Mouse (Mus musculus) embryonic facial prominence, embryonic 11.5 days (tissue): ENCODE data around the gene Pla2g4b. TPM values are rescaled to one million over a fixed set of nuclear protein-coding genes. Genes with fewer than 3 reads are reported as not detected.
A peak's percentile ranks its signal among the peaks of the same experiment; 100 is the strongest.

Source experiments
- ATAC-seq: fragments of 200-750 bp; cut with Nextera tagmentation; replicated peaks from 2 replicates; pipeline ENCODE4 v1.8.0; 2017; ENCODE audit warnings: low read depth; ENCODE audit not compliant: insufficient number of reproducible peaks, low FRiP score, low TSS enrichment
- DNase-seq: peaks from one replicate; pipeline ENCODE4 v3.0.0-alpha.2; 2015; ENCODE audit warnings: low spot score
- H3K27ac ChIP-seq: fragments of 300-500 bp; sonication (generic); replicated peaks from 2 replicates; pipeline ENCODE4 v1.5.1; 2014; ENCODE audit warnings: mild to moderate bottlenecking, low read depth, low read length, control low read depth
- H3K27me3 ChIP-seq: fragments of 300-500 bp; sonication (generic); 2 replicates; pipeline ENCODE4 v1.6.1; 2014; ENCODE audit warnings: mild to moderate bottlenecking, low read length, moderate library complexity, mixed read lengths; ENCODE audit not compliant: control insufficient read depth, insufficient read depth
- H3K36me3 ChIP-seq: fragments of 300-500 bp; sonication (generic); replicated peaks from 2 replicates; pipeline ENCODE4 v1.6.1; 2014; ENCODE audit warnings: low read depth, mild to moderate bottlenecking, low read length, moderate library complexity, mixed read lengths; ENCODE audit not compliant: control insufficient read depth, insufficient read depth
- H3K4me1 ChIP-seq: fragments of 300-500 bp; sonication (generic); 2 replicates; pipeline ENCODE4 v1.6.1; 2014; ENCODE audit warnings: low read length, mixed read lengths; ENCODE audit not compliant: control insufficient read depth, insufficient read depth
- H3K4me2 ChIP-seq: fragments of 300-500 bp; sonication (generic); 2 replicates; pipeline ENCODE4 v1.6.1; 2014; ENCODE audit warnings: low read depth, mild to moderate bottlenecking, control low read depth, low read length, moderate library complexity
- H3K4me3 ChIP-seq: fragments of 300-500 bp; sonication (generic); 2 replicates; pipeline ENCODE4 v1.5.1; 2014; ENCODE audit warnings: low read depth, low read length, control low read depth
- H3K9ac ChIP-seq: fragments of 300-500 bp; sonication (generic); replicated peaks from 2 replicates; pipeline ENCODE4 v1.6.1; 2014; ENCODE audit warnings: mild to moderate bottlenecking, control low read depth, low read length
- H3K9me3 ChIP-seq: fragments of 300-500 bp; sonication (generic); replicated peaks from 2 replicates; pipeline ENCODE4 v1.6.1; 2016; ENCODE audit warnings: mild to moderate bottlenecking, low read length, inconsistent platforms, mixed read lengths; ENCODE audit not compliant: control insufficient read depth
- WGBS: fragments of 180-500 bp; shearing (Covaris S2); extraction: QIAGEN DNeasy Blood & Tissue Kit; methylation state at CpG from one replicate; pipeline ENCODE4 v1.1.7; 2014; 5-methylcytosine and 5-hydroxymethylcytosine counted together
- polyA plus RNA-seq: library from polyadenylated mRNA; unstranded; fragments of >200 nt; fragmentation: Nextera tagmentation; extraction: Ambion mirVana; gene quantifications from 2 replicates; pipeline ENCODE4 v1.2.1, GENCODE M21; 2014

The Pla2g4b gene
- polyA plus RNA-seq, 1 experiment from 2014 or later, result 0.88 TPM

GRCm38 (mm10) chr2:120060190-120060589 lies 27.0 kb downstream of the Pla2g4b start:
- no peak overlapping the region for H3K9ac ChIP-seq
- no peaks in the 10 kb centered on the region for H3K36me3 ChIP-seq
- no peak overlapping the region for H3K4me2 ChIP-seq
- no peaks in the 10 kb centered on the region for H3K9me3 ChIP-seq
- no peaks in the 10 kb centered on the region for H3K4me1 ChIP-seq
- no peaks in the 10 kb centered on the region for H3K27me3 ChIP-seq
- 50% methylated on average over 6 of the region's 6 CpGs for WGBS
- no peak for ATAC-seq
- DNase-seq, result peak; percentile 42
- no peak overlapping the region for H3K27ac ChIP-seq
- no peak overlapping the region for H3K4me3 ChIP-seq

DNA sequence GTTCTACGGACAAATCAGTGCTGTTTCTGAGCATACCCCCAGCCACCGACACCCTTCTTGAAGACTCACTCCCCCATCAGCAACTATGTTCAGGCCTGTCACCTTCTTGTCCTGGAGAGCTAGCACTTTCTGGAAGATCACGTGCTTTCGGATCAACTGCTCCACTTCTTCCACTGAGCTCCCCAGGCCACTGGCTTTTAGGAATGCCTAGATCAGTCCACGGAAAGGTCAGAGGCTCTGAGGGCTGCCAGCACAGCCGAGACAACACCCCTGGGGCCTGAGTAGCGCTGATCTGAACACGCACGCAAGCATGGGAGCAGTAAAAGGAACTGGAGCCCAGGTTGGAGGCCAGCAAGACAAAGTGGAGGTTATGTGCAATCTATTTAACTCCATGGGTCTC lies 27.4 kb downstream of the Pla2g4b start:
- Histone ChIP-seq H3K4me3 (no peak overlapping the region), H3K36me3 (no peaks in the 10 kb centered on the region), H3K9ac (no peak overlapping the region), H3K27ac (no peak overlapping the region), H3K4me1 (no peaks in the 10 kb centered on the region), H3K4me2 (no peak overlapping the region), H3K27me3 (no peaks in the 10 kb centered on the region), H3K9me3 (no peaks in the 10 kb centered on the region)
- DNase-seq (no peak), ATAC-seq (no peak)
- WGBS, result 64% methylated on average over 9 of the region's 9 CpGs

GRCm38 (mm10) chr2:120062248-120062647 lies 29.0 kb downstream of the Pla2g4b start:
- H3K27ac ChIP-seq, result no peak overlapping the region

GRCm38 (mm10) chr2:120064639-120065038 lies 31.4 kb downstream of the Pla2g4b start:
- Histone ChIP-seq H3K27ac (no peak overlapping the region), H3K36me3 (no peaks in the 10 kb centered on the region), H3K4me2 (no peak overlapping the region), H3K4me1 (no peaks in the 10 kb centered on the region), H3K27me3 (no peaks in the 10 kb centered on the region), H3K9ac (no peak overlapping the region), H3K9me3 (no peaks in the 10 kb centered on the region), H3K4me3 (no peak overlapping the region)
- ATAC-seq (no peak), DNase-seq (no peak)
- 79% methylated on average over 6 of the region's 6 CpGs for WGBS

More at GRCm38 (mm10) chr2:120062248-120062647, 29.0 kb downstream of the Pla2g4b start:
- H3K9me3 ChIP-seq, result no peaks in the 10 kb centered on the region
- no peaks in the 10 kb centered on the region for H3K4me1 ChIP-seq
- H3K36me3 ChIP-seq, result no peaks in the 10 kb centered on the region
- 78% methylated on average over 8 of the region's 8 CpGs for WGBS
- no peak overlapping the region for H3K4me3 ChIP-seq
- H3K9ac ChIP-seq, result no peak overlapping the region
- DNase-seq (no peak), ATAC-seq (no peak)
- no peaks in the 10 kb centered on the region for H3K27me3 ChIP-seq
- H3K4me2 ChIP-seq, result no peak overlapping the region

- WGBS, result 89% methylated on average over 10 of the region's 10 CpGs
- DNase-seq, result no peak
- no peaks in the 10 kb centered on the region for H3K9me3 ChIP-seq
- H3K36me3 ChIP-seq, result no peaks in the 10 kb centered on the region
- H3K27me3 ChIP-seq, result no peaks in the 10 kb centered on the region
- H3K4me1 ChIP-seq, result no peaks in the 10 kb centered on the region; the same call in 1 of the 2 replicates
- H3K9ac ChIP-seq, result no peak overlapping the region
- no peak overlapping the region for H3K4me3 ChIP-seq
- ATAC-seq, result no peak
- no peak overlapping the region for H3K27ac ChIP-seq
- no peak overlapping the region for H3K4me2 ChIP-seq
Observed at GRCm38 (mm10) chr2:120065243-120065642, 32.0 kb downstream of the Pla2g4b start.

DNA sequence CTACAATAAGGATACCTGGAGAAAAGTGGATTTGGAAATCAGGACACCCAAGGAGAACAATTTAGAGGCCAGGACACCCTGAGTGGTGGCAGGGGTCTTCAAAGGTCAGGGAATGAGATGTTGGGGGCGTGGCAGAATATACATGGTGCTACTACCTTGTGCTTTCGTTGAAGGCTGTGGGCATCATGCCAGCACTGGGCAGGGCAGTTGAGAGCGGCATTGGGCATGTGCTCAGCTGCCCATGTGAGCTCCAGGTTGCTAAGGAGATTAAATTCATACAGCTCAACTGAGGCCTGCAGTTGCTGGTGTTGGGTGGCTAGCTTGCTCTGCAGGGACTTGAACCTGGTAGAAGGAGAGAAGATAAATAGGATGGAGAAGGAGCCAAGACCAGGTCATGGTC lies 33.0 kb downstream of the Pla2g4b start:
- no peak for ATAC-seq
- 78% methylated on average over 3 of the region's 3 CpGs for WGBS
- no peaks in the 10 kb centered on the region; the same call in 1 of the 2 replicates for H3K4me1 ChIP-seq
- no peak overlapping the region for H3K9ac ChIP-seq
- H3K9me3 ChIP-seq, result no peaks in the 10 kb centered on the region
- H3K27ac ChIP-seq, result no peak overlapping the region
- H3K4me3 ChIP-seq, result no peak overlapping the region
- no peak for DNase-seq
- no peak overlapping the region for H3K4me2 ChIP-seq
- no peaks in the 10 kb centered on the region for H3K27me3 ChIP-seq
- H3K36me3 ChIP-seq, result no peaks in the 10 kb centered on the region

DNA sequence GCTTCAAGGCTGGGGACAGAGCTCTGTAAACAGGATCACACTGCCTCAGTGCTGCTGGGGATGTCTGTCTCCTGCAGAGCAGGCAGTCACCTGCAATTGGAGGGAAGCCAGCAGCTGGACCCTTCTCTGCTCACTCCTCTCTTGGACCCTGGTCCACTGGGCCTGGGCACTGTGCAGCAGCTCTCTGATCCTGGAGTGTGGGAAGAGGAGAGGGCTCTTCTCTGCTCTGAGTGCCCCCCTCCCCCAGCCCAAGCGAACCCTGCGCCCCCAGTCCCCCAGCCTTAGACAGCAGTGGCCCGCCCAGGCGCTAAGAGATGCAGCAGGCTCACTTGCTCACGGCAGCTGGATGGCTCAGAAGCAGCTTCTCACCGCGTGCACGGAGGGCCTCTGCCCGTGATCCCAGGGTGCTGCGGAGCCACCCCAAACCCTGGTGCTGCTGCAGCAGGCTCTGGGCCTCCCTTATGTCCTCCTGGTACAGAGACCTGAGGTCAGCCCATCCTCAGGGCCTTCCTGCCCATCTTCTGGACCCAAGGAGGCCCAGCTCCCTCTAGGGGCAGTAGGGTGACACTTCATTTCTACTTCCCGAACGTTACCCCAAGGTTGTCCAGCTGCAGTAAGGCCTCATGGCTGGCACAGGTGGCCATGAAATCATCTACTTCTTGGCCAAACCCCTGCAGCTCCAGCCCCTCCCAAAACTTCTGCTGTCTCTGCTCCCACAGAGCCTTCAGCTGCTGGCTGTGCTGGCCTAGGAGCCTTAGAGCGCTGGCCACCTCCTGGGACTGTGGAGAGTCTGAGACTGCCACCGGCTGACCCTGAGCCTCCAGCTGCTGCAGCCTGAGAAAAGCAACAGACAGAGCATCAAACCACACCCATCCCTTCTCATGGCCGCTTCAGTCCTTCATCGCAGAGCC lies 35.6 kb downstream of the Pla2g4b start:
- no peak overlapping the region for H3K9ac ChIP-seq
- WGBS, result 35% methylated on average over 16 of the region's 16 CpGs
- H3K4me2 ChIP-seq, result no peak overlapping the region
- peak; percentile 49; the same call in 1 of the 2 replicates for ATAC-seq
- H3K4me1 ChIP-seq, result no peaks in the 10 kb centered on the region; the same call in 1 of the 2 replicates
- H3K27ac ChIP-seq, result no peak overlapping the region
- no peaks in the 10 kb centered on the region for H3K27me3 ChIP-seq
- no peak overlapping the region for H3K4me3 ChIP-seq
- no peaks in the 10 kb centered on the region for H3K36me3 ChIP-seq
- DNase-seq, result peak; percentile 67
- H3K9me3 ChIP-seq, result no peaks in the 10 kb centered on the region

DNA sequence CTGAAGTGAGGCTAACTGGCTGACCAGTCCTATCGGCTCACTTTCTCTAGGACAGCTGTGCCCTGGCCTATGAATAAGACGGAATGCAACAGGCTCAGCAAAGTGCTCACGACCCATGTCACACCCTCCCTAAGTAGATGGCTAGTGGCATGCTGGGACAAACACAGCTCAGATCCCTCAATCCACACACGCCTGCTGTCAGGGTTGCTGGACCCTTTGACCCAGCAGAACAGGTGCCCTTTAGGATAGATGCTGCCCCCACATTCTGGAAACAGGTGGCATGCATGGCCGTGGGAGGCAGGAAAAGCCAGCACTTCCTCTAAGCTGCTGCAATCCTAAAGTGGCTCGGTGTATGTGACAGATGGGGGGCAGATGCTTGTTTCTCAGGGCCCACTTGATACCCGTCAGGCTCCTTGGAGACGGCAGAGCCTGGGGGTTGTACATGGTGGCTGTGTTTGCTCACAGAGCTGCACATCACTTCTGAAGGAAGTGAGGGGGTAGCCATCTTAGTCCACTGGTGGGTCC lies 36.3 kb downstream of the Pla2g4b start:
- H3K36me3 ChIP-seq, result no peaks in the 10 kb centered on the region
- ATAC-seq, result no peak
- WGBS, result 67% methylated on average over 8 of the region's 8 CpGs
- no peak overlapping the region for H3K4me3 ChIP-seq
- no peak overlapping the region for H3K9ac ChIP-seq
- no peak overlapping the region for H3K27ac ChIP-seq
- H3K27me3 ChIP-seq, result no peaks in the 10 kb centered on the region
- no peak overlapping the region for H3K4me2 ChIP-seq
- H3K9me3 ChIP-seq, result no peaks in the 10 kb centered on the region
- H3K4me1 ChIP-seq, result no peaks in the 10 kb centered on the region; the same call in 1 of the 2 replicates
- no peak for DNase-seq
